Mouse (Mus musculus): ENCODE data around the gene Snx14. TPM values are rescaled to one million over a fixed set of nuclear protein-coding genes. Genes with fewer than 3 reads are reported as not detected.
"Not testable (repeated sequence)": the region's sequence is repeated elsewhere in the genome, so short reads cannot be mapped to it uniquely, and the experiment has no call there.

Gene Snx14
- 26.8 and 30.0 TPM in 2 replicates for polyA plus RNA-seq (2015; fragmentation: Nextera tagmentation; extraction: Ambion mirVana)

- Histone ChIP-seq H3K27me3 (no peaks in the 10 kb centered on the region), H3K4me2 (peak within 1 kb of the TSS; percentile 92), H3K27ac (peak within 1 kb of the TSS; percentile 96), H3K9me3 (replicated peaks) (no peaks in the 10 kb centered on the region), H3K9ac (peak within 1 kb of the TSS; percentile 75), H3K4me3 (replicated peaks) (peak within 1 kb of the TSS; percentile 81), H3K4me1 (peaks cover 10% of the 10 kb centered on the region; the same call in 1 of the 2 replicates), H3K36me3 (no peaks in the 10 kb centered on the region; the same call in 1 of the 2 replicates)
- under 1% methylated on average over 58 of the region's 62 CpGs for WGBS
- ATAC-seq (replicated peaks; ENCODE audit: low FRiP score): peak; percentile 98
These were observed at the start of gene Snx14 for GRCm38 (mm10) chr9:88438555-88439237. Snx14 (minus strand) TSS chr9:88438958.

GRCm38 (mm10) chr9:88484531-88484930 lies 45.8 kb upstream of the Snx14 start:
- ATAC-seq (replicated peaks; ENCODE audit: low FRiP score): no peak
- H3K9me3 ChIP-seq (replicated peaks): no peaks in the 10 kb centered on the region; the same call in 1 of the 2 replicates
- WGBS: 58% methylated on average over 6 of the region's 6 CpGs

GRCm38 (mm10) chr9:88482829-88483396 lies 44.2 kb upstream of the Snx14 start:
- H3K9me3 ChIP-seq (replicated peaks): no peaks in the 10 kb centered on the region
- ATAC-seq (replicated peaks; ENCODE audit: low FRiP score): no peak
- H3K27ac ChIP-seq: peak overlapping the region; percentile 99
- under 1% methylated on average over 38 of the region's 52 CpGs for WGBS
- peaks cover 15% of the 10 kb centered on the region for H3K4me1 ChIP-seq
- H3K27me3 ChIP-seq: no peaks in the 10 kb centered on the region
- H3K36me3 ChIP-seq: peaks cover 4% of the 10 kb centered on the region; the same call in 1 of the 2 replicates
- H3K4me3 ChIP-seq (replicated peaks): peak overlapping the region; percentile 100
- H3K9ac ChIP-seq: peak overlapping the region; percentile 90
- H3K4me2 ChIP-seq: peak overlapping the region; percentile 64

More at GRCm38 (mm10) chr9:88484531-88484930, 45.8 kb upstream of the Snx14 start:
- H3K9ac ChIP-seq: no peak overlapping the region
- H3K27me3 ChIP-seq: no peaks in the 10 kb centered on the region
- no peak overlapping the region for H3K27ac ChIP-seq
- peaks cover 15% of the 10 kb centered on the region for H3K4me1 ChIP-seq
- H3K4me2 ChIP-seq: no peak overlapping the region
- H3K36me3 ChIP-seq: no peaks in the 10 kb centered on the region; the same call in 1 of the 2 replicates
- no peak overlapping the region for H3K4me3 ChIP-seq (replicated peaks)

GRCm38 (mm10) chr9:88482230-88482828 lies 43.6 kb upstream of the Snx14 start, which contains the start of gene Syncrip:
Syncrip (minus strand) TSS chr9:88482574.
- not testable (repeated sequence) for H3K36me3 ChIP-seq; H3K27me3 ChIP-seq; H3K9me3 ChIP-seq (replicated peaks)
- under 1% methylated on average over 57 of the region's 68 CpGs for WGBS
- Histone ChIP-seq H3K4me3 (replicated peaks) (peak within 1 kb of the TSS; percentile 100), H3K4me2 (peak within 1 kb of the TSS; percentile 72), H3K4me1 (peaks cover 15% of the 10 kb centered on the region), H3K27ac (peak within 1 kb of the TSS; percentile 99), H3K9ac (peak within 1 kb of the TSS; percentile 99)
- ATAC-seq (replicated peaks; ENCODE audit: low FRiP score): peak; percentile 96

- Histone ChIP-seq H3K4me1 (peaks cover 15% of the 10 kb centered on the region), H3K27ac (peak overlapping the region; percentile 99), H3K4me3 (replicated peaks) (peak overlapping the region; percentile 100), H3K9ac (peak overlapping the region; percentile 99), H3K36me3 (peaks cover 11% of the 10 kb centered on the region), H3K4me2 (peak overlapping the region; percentile 72), H3K9me3 (replicated peaks) (no peaks in the 10 kb centered on the region), H3K27me3 (no peaks in the 10 kb centered on the region)
- peak; percentile 22 for ATAC-seq (replicated peaks; ENCODE audit: low FRiP score)
- under 1% methylated on average over 32 of the region's 43 CpGs for WGBS
These were observed 43.0 kb upstream of the Snx14 start for GRCm38 (mm10) chr9:88481791-88482160.

GRCm38 (mm10) chr9:88481061-88481790 lies 42.5 kb upstream of the Snx14 start:
- H3K4me2 ChIP-seq: peak overlapping the region; percentile 72
- peak overlapping the region; percentile 99 for H3K27ac ChIP-seq
- under 1% methylated on average over 77 of the region's 78 CpGs for WGBS
- no peaks in the 10 kb centered on the region for H3K9me3 ChIP-seq (replicated peaks)
- H3K27me3 ChIP-seq: no peaks in the 10 kb centered on the region
- ATAC-seq (replicated peaks; ENCODE audit: low FRiP score): peak; percentile 11
- peaks cover 15% of the 10 kb centered on the region for H3K4me1 ChIP-seq
- peak overlapping the region; percentile 99 for H3K9ac ChIP-seq
- peaks cover 13% of the 10 kb centered on the region for H3K36me3 ChIP-seq
- peak overlapping the region; percentile 100 for H3K4me3 ChIP-seq (replicated peaks)

- H3K36me3 ChIP-seq: peaks cover 22% of the 10 kb centered on the region
- peak overlapping the region; percentile 100 for H3K4me3 ChIP-seq (replicated peaks)
- 2% methylated on average over 1 of the region's 1 CpGs for WGBS
- peaks cover 15% of the 10 kb centered on the region for H3K4me1 ChIP-seq
- no peaks in the 10 kb centered on the region for H3K9me3 ChIP-seq (replicated peaks)
- no peaks in the 10 kb centered on the region for H3K27me3 ChIP-seq
- H3K27ac ChIP-seq: no peak overlapping the region
- peak overlapping the region; percentile 99; the same call in 1 of the 2 replicates for H3K9ac ChIP-seq
- no peak for ATAC-seq (replicated peaks; ENCODE audit: low FRiP score)
- peak overlapping the region; percentile 72 for H3K4me2 ChIP-seq
These were observed 41.4 kb upstream of the Snx14 start for GRCm38 (mm10) chr9:88480120-88480519.

- WGBS: 45% methylated on average over 1 of the region's 1 CpGs
- H3K4me3 ChIP-seq (replicated peaks): no peak overlapping the region
- no peak overlapping the region for H3K9ac ChIP-seq
- ATAC-seq (replicated peaks; ENCODE audit: low FRiP score): no peak
- H3K4me2 ChIP-seq: no peak overlapping the region
- peaks cover 8% of the 10 kb centered on the region for H3K4me1 ChIP-seq
- H3K27ac ChIP-seq: no peak overlapping the region
- H3K27me3 ChIP-seq: no peaks in the 10 kb centered on the region
- peaks cover 55% of the 10 kb centered on the region for H3K36me3 ChIP-seq
- no peaks in the 10 kb centered on the region for H3K9me3 ChIP-seq (replicated peaks)
These were observed 37.4 kb upstream of the Snx14 start for GRCm38 (mm10) chr9:88476138-88476537.

GRCm38 (mm10) chr9:88461017-88461416 lies 22.3 kb upstream of the Snx14 start:
- not testable (repeated sequence) for H3K27me3 ChIP-seq; H3K27ac ChIP-seq; H3K4me2 ChIP-seq; H3K9me3 ChIP-seq (replicated peaks); H3K4me3 ChIP-seq (replicated peaks); H3K9ac ChIP-seq; H3K4me1 ChIP-seq; ATAC-seq (replicated peaks; ENCODE audit: low FRiP score)
- WGBS: 71% methylated on average over 3 of the region's 4 CpGs
- H3K36me3 ChIP-seq: peaks cover 68% of the 10 kb centered on the region

- ATAC-seq (replicated peaks; ENCODE audit: low FRiP score): no peak
- H3K27me3 ChIP-seq: no peaks in the 10 kb centered on the region
- H3K9me3 ChIP-seq (replicated peaks): no peaks in the 10 kb centered on the region
- H3K4me2 ChIP-seq: peak overlapping the region; percentile 92
- no peak overlapping the region for H3K27ac ChIP-seq
- no peak overlapping the region for H3K9ac ChIP-seq
- peaks cover 10% of the 10 kb centered on the region; the same call in 1 of the 2 replicates for H3K4me1 ChIP-seq
- H3K4me3 ChIP-seq (replicated peaks): no peak overlapping the region
- H3K36me3 ChIP-seq: peaks cover 9% of the 10 kb centered on the region; the same call in 1 of the 2 replicates
- 20% methylated on average over 5 of the region's 5 CpGs for WGBS
These were observed 1.2 kb upstream of the Snx14 start for GRCm38 (mm10) chr9:88439991-88440390.

GRCm38 (mm10) chr9:88439238-88439600 lies 461 bp upstream of the Snx14 start:
- Histone ChIP-seq H3K4me3 (replicated peaks) (peak overlapping the region; percentile 81), H3K27ac (peak overlapping the region; percentile 96), H3K4me2 (peak overlapping the region; percentile 92), H3K36me3 (peaks cover 1% of the 10 kb centered on the region; the same call in 1 of the 2 replicates), H3K9ac (peak overlapping the region; percentile 75), H3K4me1 (peaks cover 10% of the 10 kb centered on the region; the same call in 1 of the 2 replicates), H3K27me3 (no peaks in the 10 kb centered on the region), H3K9me3 (replicated peaks) (no peaks in the 10 kb centered on the region)
- ATAC-seq (replicated peaks; ENCODE audit: low FRiP score): no peak; the same call in 1 of the 2 replicates
- WGBS: under 1% methylated on average over 17 of the region's 17 CpGs

Measured in kidney, embryonic 15.5 days (tissue).